Mouse (Mus musculus) cortical plate, adult 2 months (tissue): ENCODE results near the gene Nid2. TPM values are rescaled to one million over a fixed set of nuclear protein-coding genes. Genes with fewer than 3 reads are reported as not detected.

Experiments used
- H3K27ac ChIP-seq: fragments of 200-500 bp; 2 replicates; pipeline ENCODE4 v1.5.1; 2012; ENCODE audit warnings: low read length, control low read depth, inconsistent platforms; ENCODE audit not compliant: insufficient read depth
- H3K4me1 ChIP-seq: fragments of 200-500 bp; 2 replicates; pipeline ENCODE4 v1.6.1; 2011; ENCODE audit warnings: low read length; ENCODE audit not compliant: control insufficient read depth, insufficient read depth
- H3K4me3 ChIP-seq: fragments of 200-500 bp; 2 replicates; pipeline ENCODE4 v1.5.1; 2011; ENCODE audit warnings: mild to moderate bottlenecking, low read length, control low read depth; ENCODE audit not compliant: insufficient read depth
- CTCF ChIP-seq: fragments of 200-500 bp; IDR thresholded peaks from 2 replicates; pipeline ENCODE4 v1.5.1; 2011; ENCODE audit warnings: mild to moderate bottlenecking, control low read depth, low read length; ENCODE audit not compliant: insufficient read depth; ENCODE audit errors: extremely low read depth
- POLR2A ChIP-seq: fragments of 200-500 bp; IDR thresholded peaks from 2 replicates; pipeline ENCODE4 v1.6.1; 2011; ENCODE audit warnings: mild to moderate bottlenecking, low read length, control low read depth; ENCODE audit not compliant: insufficient read depth; ENCODE audit errors: extremely low read depth
- polyA plus RNA-seq: library from polyadenylated mRNA; depleted of rRNA; stranded (reverse); fragments of >200 nt; gene quantifications from 2 replicates; pipeline ENCODE4 v1.2.3, GENCODE M21; 2012

Gene Nid2
- polyA plus RNA-seq, 1 experiment: 2.2 TPM

GRCm38 (mm10) chr14:19763527-19763926, 12.5 kb downstream of the Nid2 start:
- H3K4me3 ChIP-seq: no peak overlapping the region
- no peak overlapping the region for H3K27ac ChIP-seq
- TF ChIP-seq CTCF (no peak), POLR2A (no peak)
- H3K4me1 ChIP-seq: no peaks in the 10 kb centered on the region

GRCm38 (mm10) chr14:19764331-19764730, 13.3 kb downstream of the Nid2 start:
- Histone ChIP-seq H3K27ac (no peak overlapping the region), H3K4me1 (no peaks in the 10 kb centered on the region), H3K4me3 (no peak overlapping the region)
- no peak for TF ChIP-seq POLR2A
- no peak for TF ChIP-seq CTCF

GRCm38 (mm10) chr14:19765539-19766379, 14.7 kb downstream of the Nid2 start:
- no peaks in the 10 kb centered on the region for H3K4me1 ChIP-seq
- TF ChIP-seq POLR2A (no peak), CTCF (no peak)
- H3K27ac ChIP-seq: no peak overlapping the region
- no peak overlapping the region for H3K4me3 ChIP-seq

- Histone ChIP-seq H3K4me1 (no peaks in the 10 kb centered on the region), H3K4me3 (no peak overlapping the region), H3K27ac (no peak overlapping the region)
- TF ChIP-seq CTCF (no peak), POLR2A (no peak)
Observed at GRCm38 (mm10) chr14:19766380-19766649, 15.2 kb downstream of the Nid2 start.

GRCm38 (mm10) chr14:19768648-19769047, 17.6 kb downstream of the Nid2 start:
- H3K4me3 ChIP-seq: no peak overlapping the region
- H3K4me1 ChIP-seq: no peaks in the 10 kb centered on the region
- TF ChIP-seq CTCF (no peak), POLR2A (no peak)
- H3K27ac ChIP-seq: no peak overlapping the region

- no peak overlapping the region for H3K4me3 ChIP-seq
- TF ChIP-seq POLR2A (no peak), CTCF (no peak)
- no peak overlapping the region for H3K27ac ChIP-seq
- H3K4me1 ChIP-seq: no peaks in the 10 kb centered on the region
Observed at GRCm38 (mm10) chr14:19769441-19770200, 18.6 kb downstream of the Nid2 start.

GRCm38 (mm10) chr14:19771173-19771572, 20.1 kb downstream of the Nid2 start:
- no peak overlapping the region for H3K27ac ChIP-seq
- no peak overlapping the region for H3K4me3 ChIP-seq
- TF ChIP-seq POLR2A (no peak), CTCF (no peak)
- no peaks in the 10 kb centered on the region for H3K4me1 ChIP-seq

- TF ChIP-seq POLR2A (no peak), CTCF (no peak)
- no peaks in the 10 kb centered on the region for H3K4me1 ChIP-seq
- H3K27ac ChIP-seq: no peak overlapping the region
- no peak overlapping the region for H3K4me3 ChIP-seq
Observed at GRCm38 (mm10) chr14:19774036-19774628, 23.1 kb downstream of the Nid2 start.

GRCm38 (mm10) chr14:19775491-19775890, 24.4 kb downstream of the Nid2 start:
- H3K4me3 ChIP-seq: no peak overlapping the region
- no peak for TF ChIP-seq POLR2A
- TF ChIP-seq CTCF: no peak
- no peak overlapping the region for H3K27ac ChIP-seq

More at GRCm38 (mm10) chr14:19775491-19775890, 24.4 kb downstream of the Nid2 start:
- no peaks in the 10 kb centered on the region for H3K4me1 ChIP-seq
